Mouse (Mus musculus): ENCODE measurements at regions not wholly inside any gene's neighbourhood (a gene's known extent, or its start where the extent isn't known, plus 50 kb on each side); places are given as distances from the start of the nearest gene placed in this dataset.

- Histone ChIP-seq H3K36me3 (ENCODE audit: control insufficient read depth, insufficient read depth, low read length, poor library complexity, severe bottlenecking) (no peaks in the 10 kb centered on the region), H3K27ac (ENCODE audit: insufficient read depth, low read depth, low read length, poor library complexity, severe bottlenecking) (no peak overlapping the region), H3K4me3 (ENCODE audit: insufficient read depth in 1 of 2, low read depth in 1 of 2, low read length in 2 of 2, poor library complexity in 1 of 2, severe bottlenecking in 1 of 2) (no peak overlapping the region), H3K4me1 (ENCODE audit: control insufficient read depth in 2 of 2, insufficient read depth in 2 of 2, low read length in 2 of 2, poor library complexity in 1 of 2) (no peaks in the 10 kb centered on the region), H3K9me3 (ENCODE audit: control insufficient read depth, insufficient read depth, low read depth, low read length) (no peaks in the 10 kb centered on the region), H3K9ac (ENCODE audit: insufficient read depth, low read depth, low read length, poor library complexity, severe bottlenecking) (no peak overlapping the region)
- TF ChIP-seq CHD2 (IDR thresholded peaks at IDR 0.05; ENCODE audit: low read depth, low read length) (no peak), MAFK (IDR thresholded peaks at IDR 0.05; ENCODE audit: insufficient read depth, low read depth, low read length) (no peak), ZC3H11A (IDR thresholded peaks at IDR 0.05; ENCODE audit: borderline replicate concordance, low read depth, low read length) (no peak), HCFC1 (IDR thresholded peaks at IDR 0.05; ENCODE audit: borderline replicate concordance, insufficient read depth, low read length) (no peak)
- in situ Hi-C loops (cut with MboI; ENCODE audit: low sequenced_read_pairs in 2 of 2, unreplicated experiment in 2 of 2) = no loop called here
- DNase-seq (ENCODE audit: low read depth, low spot score) = no peak
Measured at GRCm38 (mm10) chr5:91822844-91823576, 139.9 kb downstream of the Rchy1 start.

GRCm38 (mm10) chr5:91818800-91819199 lies 144.1 kb downstream of the Rchy1 start:
- Histone ChIP-seq H3K4me3 (ENCODE audit: insufficient read depth in 1 of 2, low read depth in 1 of 2, low read length in 2 of 2, poor library complexity in 1 of 2, severe bottlenecking in 1 of 2) (no peak overlapping the region), H3K27ac (ENCODE audit: insufficient read depth, low read depth, low read length, poor library complexity, severe bottlenecking) (no peak overlapping the region), H3K9me3 (ENCODE audit: control insufficient read depth, insufficient read depth, low read depth, low read length) (no peaks in the 10 kb centered on the region), H3K4me1 (ENCODE audit: control insufficient read depth in 2 of 2, insufficient read depth in 2 of 2, low read length in 2 of 2, poor library complexity in 1 of 2) (no peaks in the 10 kb centered on the region), H3K9ac (ENCODE audit: insufficient read depth, low read depth, low read length, poor library complexity, severe bottlenecking) (no peak overlapping the region), H3K36me3 (ENCODE audit: control insufficient read depth, insufficient read depth, low read length, poor library complexity, severe bottlenecking) (no peaks in the 10 kb centered on the region)
- DNase-seq (ENCODE audit: low read depth, low spot score) = no peak
- TF ChIP-seq CHD2 (IDR thresholded peaks at IDR 0.05; ENCODE audit: low read depth, low read length) (no peak), MAFK (IDR thresholded peaks at IDR 0.05; ENCODE audit: insufficient read depth, low read depth, low read length) (no peak), ZNF384 (IDR thresholded peaks at IDR 0.05; ENCODE audit: low read depth, low read length) (no peak), HCFC1 (IDR thresholded peaks at IDR 0.05; ENCODE audit: borderline replicate concordance, insufficient read depth, low read length) (no peak), ZC3H11A (IDR thresholded peaks at IDR 0.05; ENCODE audit: borderline replicate concordance, low read depth, low read length) (no peak)
- in situ Hi-C loops (cut with MboI; ENCODE audit: low sequenced_read_pairs in 2 of 2, unreplicated experiment in 2 of 2) = no loop called here

- TF ChIP-seq MAFK (IDR thresholded peaks at IDR 0.05; ENCODE audit: insufficient read depth, low read depth, low read length) (no peak), ZC3H11A (IDR thresholded peaks at IDR 0.05; ENCODE audit: borderline replicate concordance, low read depth, low read length) (no peak), CHD2 (IDR thresholded peaks at IDR 0.05; ENCODE audit: low read depth, low read length) (no peak), ZNF384 (IDR thresholded peaks at IDR 0.05; ENCODE audit: low read depth, low read length) (no peak), HCFC1 (IDR thresholded peaks at IDR 0.05; ENCODE audit: borderline replicate concordance, insufficient read depth, low read length) (no peak)
- Histone ChIP-seq H3K9ac (ENCODE audit: insufficient read depth, low read depth, low read length, poor library complexity, severe bottlenecking) (no peak overlapping the region), H3K9me3 (ENCODE audit: control insufficient read depth, insufficient read depth, low read depth, low read length) (no peaks in the 10 kb centered on the region), H3K27ac (ENCODE audit: insufficient read depth, low read depth, low read length, poor library complexity, severe bottlenecking) (no peak overlapping the region), H3K4me1 (ENCODE audit: control insufficient read depth in 2 of 2, insufficient read depth in 2 of 2, low read length in 2 of 2, poor library complexity in 1 of 2) (no peaks in the 10 kb centered on the region), H3K4me3 (ENCODE audit: insufficient read depth in 1 of 2, low read depth in 1 of 2, low read length in 2 of 2, poor library complexity in 1 of 2, severe bottlenecking in 1 of 2) (no peak overlapping the region), H3K36me3 (ENCODE audit: control insufficient read depth, insufficient read depth, low read length, poor library complexity, severe bottlenecking) (no peaks in the 10 kb centered on the region)
- in situ Hi-C loops (cut with MboI; ENCODE audit: low sequenced_read_pairs in 2 of 2, unreplicated experiment in 2 of 2) = no loop called here
- DNase-seq (ENCODE audit: low read depth, low spot score) = no peak
Measured at GRCm38 (mm10) chr5:91818195-91818594, 144.7 kb downstream of the Rchy1 start.

- no peaks in the 10 kb centered on the region for H3K4me1 ChIP-seq (ENCODE audit: control insufficient read depth in 2 of 2, insufficient read depth in 2 of 2, low read length in 2 of 2, poor library complexity in 1 of 2)
- in situ Hi-C loops (cut with MboI; ENCODE audit: low sequenced_read_pairs in 2 of 2, unreplicated experiment in 2 of 2) = no loop called here
- no peaks in the 10 kb centered on the region for H3K36me3 ChIP-seq (ENCODE audit: control insufficient read depth, insufficient read depth, low read length, poor library complexity, severe bottlenecking)
- no peak for DNase-seq (ENCODE audit: low read depth, low spot score)
- no peak overlapping the region for H3K4me3 ChIP-seq (ENCODE audit: insufficient read depth in 1 of 2, low read depth in 1 of 2, low read length in 2 of 2, poor library complexity in 1 of 2, severe bottlenecking in 1 of 2)
- H3K9ac ChIP-seq (ENCODE audit: insufficient read depth, low read depth, low read length, poor library complexity, severe bottlenecking) = no peak overlapping the region
- H3K9me3 ChIP-seq (ENCODE audit: control insufficient read depth, insufficient read depth, low read depth, low read length) = no peaks in the 10 kb centered on the region
- no peak overlapping the region for H3K27ac ChIP-seq (ENCODE audit: insufficient read depth, low read depth, low read length, poor library complexity, severe bottlenecking)
- no peak for TF ChIP-seq ZC3H11A (IDR thresholded peaks at IDR 0.05; ENCODE audit: borderline replicate concordance, low read depth, low read length)
- no peak for TF ChIP-seq MAFK (IDR thresholded peaks at IDR 0.05; ENCODE audit: insufficient read depth, low read depth, low read length)
- no peak for TF ChIP-seq ZNF384 (IDR thresholded peaks at IDR 0.05; ENCODE audit: low read depth, low read length)
- TF ChIP-seq CHD2 (IDR thresholded peaks at IDR 0.05; ENCODE audit: low read depth, low read length) = no peak
- no peak for TF ChIP-seq HCFC1 (IDR thresholded peaks at IDR 0.05; ENCODE audit: borderline replicate concordance, insufficient read depth, low read length)
Measured at GRCm38 (mm10) chr5:91816376-91816950, 146.4 kb downstream of the Rchy1 start.
